Mouse (Mus musculus): ENCODE measurements at regions not wholly inside any gene's neighbourhood (a gene's known extent, or its start where the extent isn't known, plus 50 kb on each side); places are given as distances from the start of the nearest gene placed in this dataset.
A peak's percentile ranks its signal among the peaks of the same experiment; 100 is the strongest.

GRCm38 (mm10) chr1:137576174-137576573 lies 599.3 kb downstream of the Ptprc start:
- DNase-seq (ENCODE audit: low read depth, low spot score) (no peak), ATAC-seq (no peak)
- no peak for TF ChIP-seq CTCF (IDR thresholded peaks at IDR 0.05)

GRCm38 (mm10) chr1:137575380-137575779 lies 600.1 kb downstream of the Ptprc start:
- in situ Hi-C loops (cut with MboI; ENCODE audit: low pct_unique_long_range_greater_than_20kb), result no loop called here
- no peak for DNase-seq (ENCODE audit: low read depth, low spot score)
- no peak for ATAC-seq
- no peaks in the 10 kb centered on the region for H3K27me3 ChIP-seq
- CTCF ChIA-PET, result interaction anchor here (1.1 to 1.8 kb wide), 2 partner anchors 11 to 250 kb away, joined by 3 to 4 read pairs; no protein-coding TSS in a partner anchor
- no peak for TF ChIP-seq CTCF (IDR thresholded peaks at IDR 0.05)
- POLR2A ChIA-PET, result no interaction called here

More at GRCm38 (mm10) chr1:137576174-137576573, 599.3 kb downstream of the Ptprc start:
- in situ Hi-C loops (cut with MboI; ENCODE audit: low pct_unique_long_range_greater_than_20kb), result no loop called here
- POLR2A ChIA-PET, result no interaction called here
- CTCF ChIA-PET, result interaction anchor here (1.1 to 1.8 kb wide), 3 partner anchors 10 to 251 kb away, joined by 3 to 4 read pairs (median 3); no protein-coding TSS in a partner anchor
- H3K27me3 ChIP-seq, result no peaks in the 10 kb centered on the region

GRCm38 (mm10) chr1:137571905-137572865 lies 603.3 kb downstream of the Ptprc start:
- ATAC-seq (no peak), DNase-seq (ENCODE audit: low read depth, low spot score) (no peak)
- in situ Hi-C loops (cut with MboI; ENCODE audit: low pct_unique_long_range_greater_than_20kb), result no loop called here

DNA sequence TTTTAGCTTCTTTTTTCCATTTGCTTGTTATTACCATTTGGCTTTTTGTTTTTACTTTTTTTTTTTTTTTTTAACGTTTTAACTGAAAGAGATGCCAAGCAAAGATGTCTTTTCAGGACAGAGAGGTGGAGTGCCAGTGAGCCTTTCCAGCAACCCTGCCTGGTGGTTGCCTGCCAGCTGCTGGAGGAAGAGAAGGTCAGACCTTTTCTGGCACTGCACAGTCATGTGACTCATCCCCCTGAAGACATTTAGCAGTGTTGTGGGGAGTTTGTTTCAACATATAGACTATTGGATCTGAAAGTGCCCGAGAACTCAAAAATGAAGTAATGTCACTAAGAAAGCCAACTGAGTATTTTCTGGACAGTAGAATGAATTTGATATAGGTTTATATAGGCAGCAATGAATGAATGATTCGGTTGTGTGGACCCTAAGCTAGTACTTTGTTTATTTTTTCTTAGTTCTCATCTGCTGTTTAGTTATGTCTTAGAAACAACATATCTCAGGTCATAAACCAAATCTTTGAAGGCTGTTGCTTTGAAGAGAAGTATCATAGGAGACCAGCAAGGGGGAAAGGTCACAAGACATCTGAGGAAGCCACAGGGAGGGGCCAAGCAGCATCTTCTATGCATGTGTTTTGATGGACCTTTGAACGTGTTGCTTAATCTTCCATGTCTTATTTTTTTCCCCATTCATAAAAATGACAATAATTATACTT lies 604.2 kb downstream of the Ptprc start:
- CTCF ChIA-PET, result no interaction called here

More at GRCm38 (mm10) chr1:137571905-137572865, 603.3 kb downstream of the Ptprc start:
- H3K27me3 ChIP-seq, result no peaks in the 10 kb centered on the region
- ChIA-PET POLR2A (no interaction called here), CTCF (no interaction called here)
- no peak for TF ChIP-seq CTCF (IDR thresholded peaks at IDR 0.05)

GRCm38 (mm10) chr1:137567526-137567925 lies 607.3 kb upstream of the Nr5a2 start:
- ChIA-PET CTCF (interaction anchor here (2.2 kb wide), 1 partner anchor 24 kb away, joined by 5 read pairs; no protein-coding TSS in a partner anchor), POLR2A (interaction anchor here (0.6 kb wide), 1 partner anchor 1069 kb away, joined by 3 read pairs; no protein-coding TSS in a partner anchor)
- H3K27me3 ChIP-seq, result no peaks in the 10 kb centered on the region
- no peak for DNase-seq (ENCODE audit: low read depth, low spot score)
- in situ Hi-C loops (cut with MboI; ENCODE audit: low pct_unique_long_range_greater_than_20kb), result no loop called here
- TF ChIP-seq CTCF (IDR thresholded peaks at IDR 0.05), result no peak
- ATAC-seq, result no peak

More for the DNA sequence above, 604.2 kb downstream of the Ptprc start:
- no peak for DNase-seq (ENCODE audit: low read depth, low spot score)
- no peak for TF ChIP-seq CTCF (IDR thresholded peaks at IDR 0.05)
- H3K27me3 ChIP-seq, result no peaks in the 10 kb centered on the region
- ATAC-seq, result no peak
- POLR2A ChIA-PET, result interaction anchor here (0.6 kb wide), 1 partner anchor 171 kb away, joined by 3 read pairs; no protein-coding TSS in a partner anchor
- in situ Hi-C loops (cut with MboI; ENCODE audit: low pct_unique_long_range_greater_than_20kb), result no loop called here

DNA sequence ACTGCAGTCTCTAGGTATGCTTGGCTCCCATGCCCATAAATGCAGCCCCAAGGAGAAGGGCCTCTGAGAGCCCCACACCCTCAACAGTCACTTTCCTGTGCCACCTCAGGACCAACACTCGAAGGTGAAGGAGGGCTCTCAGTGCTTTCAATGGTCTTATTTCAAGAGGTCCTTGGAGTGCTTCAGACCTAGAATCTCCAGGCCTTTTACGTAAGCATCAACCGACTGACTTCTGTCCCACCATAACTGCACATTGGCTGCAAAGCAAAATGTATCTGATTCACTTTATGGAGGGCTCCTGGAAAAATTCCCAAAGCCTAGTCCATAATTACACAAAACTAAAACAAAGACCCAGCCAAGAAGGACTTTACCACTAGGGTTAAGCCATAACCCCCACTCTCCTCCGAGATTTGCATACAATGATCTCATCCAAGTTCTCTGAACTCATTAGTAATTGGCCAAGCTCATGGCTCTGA lies 605.4 kb upstream of the Nr5a2 start:
- peak; percentile 12 for ATAC-seq
- no peak for TF ChIP-seq CTCF (IDR thresholded peaks at IDR 0.05)
- DNase-seq (ENCODE audit: low read depth, low spot score), result no peak
- ChIA-PET POLR2A (no interaction called here), CTCF (no interaction called here)
- H3K27me3 ChIP-seq, result no peaks in the 10 kb centered on the region
- in situ Hi-C loops (cut with MboI; ENCODE audit: low pct_unique_long_range_greater_than_20kb), result no loop called here

GRCm38 (mm10) chr1:137561686-137562085 lies 601.4 kb upstream of the Nr5a2 start:
- in situ Hi-C loops (cut with MboI; ENCODE audit: low pct_unique_long_range_greater_than_20kb), result no loop called here
- ChIA-PET POLR2A (no interaction called here), CTCF (interaction anchor here (1.2 kb wide), 1 partner anchor 9 kb away, joined by 3 read pairs; no protein-coding TSS in a partner anchor)
- no peak for TF ChIP-seq CTCF (IDR thresholded peaks at IDR 0.05)
- no peak for ATAC-seq
- H3K27me3 ChIP-seq, result no peaks in the 10 kb centered on the region
- DNase-seq (ENCODE audit: low read depth, low spot score), result no peak

DNA sequence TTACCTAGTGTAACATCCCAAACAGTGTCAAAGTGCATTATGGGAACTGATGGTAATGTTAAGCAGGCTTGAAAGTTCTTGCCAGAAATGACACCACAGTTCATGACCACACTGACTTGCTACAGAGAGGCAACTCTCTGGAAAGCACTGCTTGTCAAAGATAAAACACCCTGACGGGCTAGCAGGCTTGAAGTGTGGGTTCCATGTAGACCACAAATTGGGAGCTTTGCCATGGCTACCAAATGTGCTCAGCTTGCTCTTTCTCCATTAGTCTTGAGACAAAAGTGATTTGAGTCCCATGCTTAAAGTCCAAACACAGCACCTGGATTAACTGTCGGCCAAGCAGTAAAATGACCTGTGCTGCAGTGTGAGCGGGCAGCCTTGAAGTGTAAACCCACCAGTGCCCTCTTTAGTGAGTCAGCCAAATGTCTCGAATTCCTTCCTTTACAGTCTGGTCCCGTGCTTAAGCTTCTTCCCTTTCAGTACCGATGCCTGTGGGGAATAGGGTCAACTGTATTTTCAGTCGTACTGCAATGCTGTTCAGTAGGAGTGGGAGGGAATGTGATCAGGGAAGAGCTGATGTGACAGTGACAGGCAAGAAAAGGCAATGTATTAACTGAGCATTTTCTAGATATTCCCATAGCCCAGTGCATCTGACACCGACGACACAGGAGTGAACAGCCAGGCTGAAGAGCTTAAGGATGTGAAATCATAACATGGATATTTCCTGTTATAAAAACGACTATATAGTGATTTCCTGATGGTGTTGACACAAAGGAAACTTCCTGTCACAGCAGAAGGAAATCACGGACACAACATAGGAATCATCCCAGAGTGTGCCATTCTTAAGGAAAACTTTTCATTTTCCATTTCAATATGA lies 600.4 kb upstream of the Nr5a2 start:
- DNase-seq (ENCODE audit: low read depth, low spot score), result peak; percentile 58
- TF ChIP-seq CTCF (IDR thresholded peaks at IDR 0.05), result no peak
- ChIA-PET POLR2A (interaction anchor here (0.6 kb wide), 1 partner anchor 338 kb away, joined by 7 read pairs; no protein-coding TSS in a partner anchor), CTCF (interaction anchor here (0.8 to 1.6 kb wide), 2 partner anchors 16 to 233 kb away, joined by 3 read pairs; no protein-coding TSS in a partner anchor)
- H3K27me3 ChIP-seq, result no peaks in the 10 kb centered on the region
- in situ Hi-C loops (cut with MboI; ENCODE audit: low pct_unique_long_range_greater_than_20kb), result no loop called here
- ATAC-seq, result peak; percentile 99

- POLR2A ChIA-PET, result no interaction called here
Measured at GRCm38 (mm10) chr1:137549659-137550058, 589.4 kb upstream of the Nr5a2 start.

More at GRCm38 (mm10) chr1:137549659-137550058, 589.4 kb upstream of the Nr5a2 start:
- TF ChIP-seq CTCF (IDR thresholded peaks at IDR 0.05), result no peak
- ATAC-seq (no peak), DNase-seq (ENCODE audit: low read depth, low spot score) (no peak)
- in situ Hi-C loops (cut with MboI; ENCODE audit: low pct_unique_long_range_greater_than_20kb), result loop anchor here (5.0 kb wide), 1 partner anchor 52 kb away; no protein-coding TSS in a partner anchor
- CTCF ChIA-PET, result no interaction called here
- no peaks in the 10 kb centered on the region for H3K27me3 ChIP-seq

Measured in Patski (cell line).